12 mouse cellular contexts compared by ENCODE assay signal in genomic region chr6:127770806-127771205, GRCm38 (mm10). TPM values are rescaled to one million over a fixed set of nuclear protein-coding genes. Genes with fewer than 3 reads are reported as not detected.
DNase-seq lines count a peak whose midpoint lies in the region; ATAC-seq lines count a peak whose summit lies in the region.
"Had no signal": no experiment of that assay in that cellular context is flagged by ENCODE, and none has a peak within 500 bp of the region (broad histone marks: within the 10 kb centered on the region; RNA-seq: fewer than 3 reads in every experiment).

No protein-coding gene starts in this region.

- peak; percentile 26 for DNase-seq in adipocyte (ENCODE audit: low spot score)
- DNase-seq in frontal cortex, postnatal 10 days (ENCODE audit: low spot score in 2 of 2), result peak; percentile 50 to 73
- peak; percentile 71 to 74 for DNase-seq in left cerebral cortex, adult 9 months (ENCODE audit: low spot score in 2 of 2)
- DNase-seq in adrenal gland, adult (ENCODE audit: inconsistent age in 2 of 2, low spot score in 1 of 2), result no peak
- DNase-seq in ovary, postnatal 36 days (ENCODE audit: low spot score), result no peak
- no peak for DNase-seq in lung, postnatal 36 days
- DNase-seq: adrenal gland, postnatal 25 days; cerebellum, postnatal 25 days; kidney, adult 18-20 months; liver, embryonic 13.5 days; thymus, postnatal 36 days had no signal

- no peaks in the 10 kb centered on the region for H3K9me3 ChIP-seq in neural tube, embryonic 15.5 days (replicated peaks)
- H3K9me3 ChIP-seq: liver, embryonic 13.5 days had no signal

- ATAC-seq in neural tube, embryonic 15.5 days (ENCODE audit: low FRiP score), result no peak

- no peak overlapping the region for H3K4me3 ChIP-seq in neural tube, embryonic 15.5 days (replicated peaks)
- H3K4me3 ChIP-seq: liver, embryonic 13.5 days had no signal

- peaks cover 3% of the 10 kb centered on the region; the same call in 1 of the 2 replicates for H3K27me3 ChIP-seq in neural tube, embryonic 15.5 days (replicated peaks)

- peak overlapping the region; percentile 78 for H3K4me2 ChIP-seq in neural tube, embryonic 15.5 days
- H3K4me2 ChIP-seq: liver, embryonic 13.5 days had no signal

- H3K9ac ChIP-seq in neural tube, embryonic 15.5 days (replicated peaks), result no peak overlapping the region
- H3K9ac ChIP-seq: liver, embryonic 13.5 days had no signal

- peaks cover 46% of the 10 kb centered on the region for H3K4me1 ChIP-seq in neural tube, embryonic 15.5 days
- H3K4me1 ChIP-seq: liver, embryonic 13.5 days had no signal

- H3K27ac ChIP-seq in neural tube, embryonic 15.5 days (replicated peaks), result no peak overlapping the region
- H3K27ac ChIP-seq: liver, embryonic 13.5 days had no signal

- no peaks in the 10 kb centered on the region for H3K36me3 ChIP-seq in neural tube, embryonic 15.5 days
- H3K36me3 ChIP-seq: liver, embryonic 13.5 days had no signal

- 33% methylated on average over 4 of the region's 4 CpGs for WGBS in neural tube, embryonic 15.5 days

RNA-seq across cellular contexts. Expression of gene Prmt8, which starts 1.5 kb away (rescaled TPM):
- polyA plus RNA-seq in neural tube, embryonic 15.5 days (2015; fragmentation: Nextera tagmentation; extraction: Ambion mirVana), result 32.8 and 37.9 TPM in 2 replicates

Comparison
In these comparisons a context has a peak if more than half of its experiments do, and no peak if none do; other contexts are left out.
1. DNase-seq: peak in adipocyte (single experiment), frontal cortex, postnatal 10 days (2 of 2) and left cerebral cortex, adult 9 months (2 of 2); none in adrenal gland, adult (0 of 2), ovary, postnatal 36 days (single experiment) and lung, postnatal 36 days (single experiment).